Mouse (Mus musculus) layer of hippocampus, postnatal 14 days (tissue): Measurements from ENCODE around the gene Tma16. TPM values are rescaled to one million over a fixed set of nuclear protein-coding genes. Genes with fewer than 3 reads are reported as not detected.

Source experiments
- DNase-seq, 2 experiments: peaks; one replicate each; pipeline ENCODE4 v3.0.0; 2021 to 2022; ENCODE audit warnings: low spot score in 2 of 2, mixed read lengths in 1 of 2
- long read RNA-seq, 2 experiments: library from polyadenylated mRNA; stranded (forward); transcript quantifications; one replicate each; pipeline ENCODE4 v2.0.0; 2021
- total RNA-seq, 2 experiments: library from RNA; stranded (reverse); gene quantifications; 2 replicates each; pipeline ENCODE4 v1.2.3; 2021

The Tma16 gene
- total RNA-seq = 10 to 100 TPM in 1 of 2 experiments, 1 to 10 TPM in 1; 8.0 to 10.6 TPM
- long read RNA-seq, experiment 1, full-length matches to known transcripts = 11 of 13 reads
- long read RNA-seq, experiment 1, partial matches to known transcripts = 0 of 13 reads
- long read RNA-seq, experiment 1, other reads (novel, unspliced or antisense) = 2 of 13 reads
- long read RNA-seq, experiment 2, full-length matches to known transcripts = 6 of 15 reads
- long read RNA-seq, experiment 2, partial matches to known transcripts = 1 of 15 reads
- long read RNA-seq, experiment 2, other reads (novel, unspliced or antisense) = 8 of 15 reads

- DNase-seq = peak; percentile 85 to 87
These were observed at the start of gene Tma16 for GRCm38 (mm10) chr8:66486084-66486763. Tma16 (minus strand) TSS chr8:66486530.

GRCm38 (mm10) chr8:66520576-66520975 is 34.2 kb upstream of the Tma16 start:
- no peak for DNase-seq

DNA sequence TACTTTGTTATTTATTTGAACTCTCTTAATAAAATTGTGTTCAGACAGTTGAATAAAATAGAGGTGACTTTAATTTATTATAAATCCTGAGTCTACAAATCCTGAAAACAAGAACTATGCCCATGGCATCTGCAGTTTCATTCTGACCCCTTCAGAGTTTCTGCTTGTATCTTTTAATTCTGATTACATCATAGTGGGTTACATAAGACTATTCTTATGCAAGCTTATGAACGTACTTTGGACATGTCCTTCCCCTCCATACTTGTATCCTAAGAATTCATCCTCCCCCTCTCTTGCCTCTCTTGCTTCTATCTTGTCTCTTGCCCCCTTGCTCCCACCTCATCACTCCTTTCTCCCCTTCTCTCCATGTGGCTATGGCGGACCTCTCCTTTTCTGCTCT is 32.8 kb upstream of the Tma16 start:
- DNase-seq = no peak

- DNase-seq = no peak
These were observed 25.2 kb upstream of the Tma16 start, which contains the start of gene Tktl2 for GRCm38 (mm10) chr8:66511537-66511936. Tktl2 (plus strand) TSS chr8:66511756.

GRCm38 (mm10) chr8:66503381-66503780 is 17.1 kb upstream of the Tma16 start:
- DNase-seq = no peak

DNA sequence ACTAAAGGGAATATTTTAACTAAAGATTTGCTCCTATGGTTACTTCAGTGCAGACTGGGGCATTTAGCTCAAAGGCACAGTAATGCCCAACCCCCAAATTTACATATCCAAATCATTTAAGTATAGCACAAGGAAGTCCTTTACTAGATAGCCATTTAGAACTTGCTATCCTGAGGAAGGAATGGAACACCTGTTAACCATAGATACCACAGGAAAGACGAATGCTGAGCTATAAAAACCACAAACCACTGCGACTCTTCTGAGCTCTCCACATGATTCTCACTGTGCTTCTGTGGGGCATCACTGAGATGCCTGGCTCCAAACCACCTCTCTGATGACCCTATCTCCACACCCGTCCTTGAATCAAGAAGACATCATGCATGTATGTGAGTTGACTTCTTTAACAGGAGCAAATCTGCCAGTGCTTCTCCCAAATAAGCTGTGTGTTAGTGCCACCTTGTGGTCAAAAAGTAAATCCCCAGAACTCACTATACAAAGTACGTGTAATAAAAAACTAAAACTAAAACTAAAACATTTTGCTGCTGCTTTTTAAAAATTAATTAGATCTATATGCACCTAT is 10.8 kb upstream of the Tma16 start:
- DNase-seq = peak; percentile 8 to 70

GRCm38 (mm10) chr8:66495726-66496125 is 9.4 kb upstream of the Tma16 start:
- peak; percentile 76 to 77 for DNase-seq

GRCm38 (mm10) chr8:66494496-66494895 is 8.2 kb upstream of the Tma16 start:
- no peak for DNase-seq

DNA sequence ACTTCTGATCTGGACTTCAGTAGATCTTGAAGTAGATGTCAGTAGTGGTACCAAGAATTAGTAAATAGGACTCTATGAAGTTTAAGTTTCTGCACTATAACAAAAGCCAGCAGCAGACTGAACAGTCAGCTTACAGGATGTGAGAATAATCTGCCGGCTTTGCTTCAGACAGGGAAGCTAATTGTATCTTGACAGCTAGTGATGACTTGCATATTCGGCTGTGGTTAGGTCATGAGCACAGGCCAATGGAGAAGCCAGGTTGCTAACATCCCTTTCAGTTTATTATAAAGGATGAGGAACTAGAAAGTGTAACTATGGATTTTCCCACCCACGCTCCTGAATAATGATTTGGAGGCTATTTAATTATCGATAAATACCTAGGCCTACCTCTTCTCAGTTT is 4.3 kb upstream of the Tma16 start:
- no peak for DNase-seq

DNA sequence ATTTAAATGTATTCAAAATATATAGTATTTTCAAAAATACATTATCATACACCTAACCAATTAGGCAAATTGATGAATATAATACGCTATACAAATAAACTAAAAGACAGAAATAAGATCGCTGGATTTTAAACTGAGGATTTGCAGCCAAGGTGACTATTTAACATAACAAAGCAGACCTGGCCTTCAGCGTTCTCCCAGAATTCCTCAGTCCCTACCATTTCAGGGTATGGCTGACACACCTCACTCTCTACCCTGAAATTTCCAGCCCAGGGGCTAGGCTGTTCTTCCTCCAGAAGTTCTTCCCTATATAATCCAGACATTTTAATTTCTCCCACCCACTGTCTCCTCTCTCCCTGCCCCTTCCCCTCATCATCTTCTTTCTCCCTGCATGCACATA is 2.2 kb upstream of the Tma16 start:
- DNase-seq = no peak

GRCm38 (mm10) chr8:66476880-66477279 is 9.4 kb downstream of the Tma16 start:
- no peak for DNase-seq

DNA sequence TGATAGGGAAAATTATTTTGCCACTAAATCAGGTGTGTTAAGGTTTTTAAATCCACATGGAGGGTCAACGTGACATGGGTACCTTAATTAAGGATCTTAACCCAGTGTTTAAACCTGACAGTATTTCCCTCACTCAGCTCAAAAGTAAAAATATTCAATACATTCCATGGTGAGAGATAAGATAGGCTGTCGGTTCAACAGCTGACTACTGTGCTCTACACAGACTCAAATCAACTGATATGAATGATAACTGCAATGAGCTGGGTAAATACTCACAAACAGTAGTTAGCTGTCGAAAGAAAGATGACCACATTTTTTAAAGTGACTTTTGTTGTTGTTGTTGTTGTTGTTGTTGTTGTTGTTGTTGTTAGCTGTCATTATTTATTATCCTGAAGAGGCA is 16.5 kb downstream of the Tma16 start:
- DNase-seq = no peak

DNA sequence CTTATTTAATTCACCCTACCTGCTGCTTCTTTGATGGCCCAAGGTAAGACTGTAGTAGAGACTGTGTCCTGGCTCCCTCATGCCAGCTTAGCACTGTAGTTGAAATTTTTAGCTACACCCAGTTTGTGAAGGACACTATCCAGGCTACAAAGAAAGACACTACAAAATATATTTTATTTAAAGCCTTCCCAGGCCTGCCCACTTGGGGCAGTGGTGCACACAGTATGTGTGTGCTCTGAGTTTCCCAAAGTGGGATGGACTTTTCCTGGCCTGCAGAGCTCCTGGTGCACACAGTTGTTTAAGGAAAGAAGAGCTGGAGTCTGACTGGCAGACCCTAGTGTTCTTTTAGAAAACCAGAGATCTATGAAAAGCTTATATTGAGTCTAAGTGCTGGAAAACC is 29.3 kb downstream of the Tma16 start:
- DNase-seq = no peak

DNA sequence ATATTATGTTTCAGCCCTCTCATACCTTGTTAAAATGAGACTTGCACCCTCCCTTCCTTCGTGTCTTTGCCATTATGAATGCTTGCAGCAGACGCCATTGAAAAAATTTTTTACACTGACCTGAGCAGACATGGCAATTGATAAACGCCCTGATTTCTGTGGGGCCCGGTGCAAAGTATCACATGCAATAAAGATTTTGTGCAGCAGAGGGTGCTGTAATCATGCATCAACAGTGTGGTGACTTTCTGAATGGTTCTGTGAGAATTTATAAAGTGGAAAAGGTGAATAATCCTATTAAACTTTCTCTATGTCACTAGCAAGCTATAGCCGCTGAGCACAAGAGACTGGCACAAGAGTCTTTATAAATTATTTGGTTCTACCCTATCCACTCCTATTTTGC is 35.6 kb downstream of the Tma16 start:
- DNase-seq = peak; percentile 43 to 57

- no peak for DNase-seq
These were observed 41.0 kb downstream of the Tma16 start for GRCm38 (mm10) chr8:66445351-66445750.

DNA sequence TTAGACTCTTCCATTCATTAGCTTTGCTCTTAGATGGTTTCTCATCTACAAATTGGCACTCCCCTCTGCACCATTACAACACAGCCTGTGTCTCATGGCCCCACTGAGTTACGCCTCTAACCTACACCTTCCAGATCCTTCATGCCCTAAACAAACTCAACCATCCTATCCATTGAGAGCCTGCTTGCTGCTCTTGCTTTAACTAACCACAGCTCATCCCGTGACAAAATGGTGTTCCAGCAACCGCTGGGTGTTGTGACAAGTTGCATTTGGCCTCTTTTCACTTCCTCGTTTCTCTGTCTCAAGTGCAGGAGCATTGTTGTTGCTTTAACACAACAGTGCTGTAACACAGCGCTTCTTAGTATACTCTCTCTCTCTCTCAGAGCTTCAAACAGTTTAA is 42.2 kb downstream of the Tma16 start:
- DNase-seq = no peak

DNA sequence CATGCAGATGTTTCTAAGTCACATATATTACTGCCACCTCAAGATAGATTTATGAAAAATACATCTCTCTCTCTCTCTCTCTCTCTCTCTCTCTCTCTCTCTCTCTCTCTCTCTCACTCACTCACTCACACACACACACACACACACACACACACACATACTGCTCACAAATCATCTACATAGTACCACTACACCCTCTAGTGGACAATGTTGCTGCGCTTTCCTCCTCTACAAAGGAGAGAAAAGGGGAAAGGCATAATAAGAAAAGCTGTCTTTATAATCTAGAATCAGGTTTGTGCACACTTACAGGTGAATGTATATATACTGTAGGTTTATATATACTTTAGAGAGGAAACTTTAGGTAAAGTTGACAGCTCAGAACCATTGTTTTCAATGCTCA is 43.6 kb downstream of the Tma16 start:
- DNase-seq = peak; percentile 16 to 53

GRCm38 (mm10) chr8:66441123-66441522 is 45.2 kb downstream of the Tma16 start:
- DNase-seq = peak in 1 of 2 experiments; percentile 44

DNA sequence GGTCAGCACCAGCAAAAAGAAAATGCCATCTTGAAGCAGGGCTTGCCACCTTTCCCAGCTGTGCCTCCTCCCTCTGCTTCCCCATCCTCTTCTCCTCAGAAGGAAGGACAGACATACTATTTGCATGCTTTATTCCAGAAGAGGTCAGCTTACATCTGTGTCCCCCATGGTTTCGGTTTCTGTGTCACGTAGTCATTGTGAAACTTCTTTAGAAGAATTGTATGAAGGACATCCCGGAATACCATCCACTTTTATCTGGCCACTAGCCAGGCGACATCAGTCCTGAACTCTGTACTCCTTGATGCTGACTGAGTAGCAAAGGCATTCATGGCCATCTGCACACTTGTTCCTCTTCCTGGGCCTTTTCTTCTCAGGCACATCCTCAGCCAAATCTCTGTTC is 47.9 kb downstream of the Tma16 start:
- no peak for DNase-seq

GRCm38 (mm10) chr8:66437929-66438328 is 48.4 kb downstream of the Tma16 start:
- no peak for DNase-seq

GRCm38 (mm10) chr8:66436804-66437203 is 49.5 kb downstream of the Tma16 start:
- no peak for DNase-seq

DNA sequence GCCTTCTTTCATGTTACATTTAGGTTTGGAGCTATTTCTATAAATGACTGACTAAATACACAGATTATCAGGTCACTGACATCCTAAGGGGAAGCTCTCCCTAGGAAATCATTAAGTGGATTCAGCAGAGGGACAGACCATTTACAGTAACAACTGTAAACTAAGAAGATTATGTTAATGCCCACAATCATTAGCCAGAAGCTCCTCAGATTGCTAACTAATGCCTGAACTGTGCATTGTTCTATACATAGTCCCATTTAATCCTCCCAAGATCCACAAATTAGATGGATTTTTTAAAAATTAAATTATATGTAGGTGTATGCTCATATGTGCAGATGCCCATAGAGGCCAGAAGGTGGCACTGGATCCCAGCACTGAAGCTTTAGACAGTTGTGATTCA is 52.8 kb downstream of the Tma16 start:
- DNase-seq = no peak
